Mouse (Mus musculus) ES-E14 (cell line): ENCODE measurements around the gene Cps1. TPM values are rescaled to one million over a fixed set of nuclear protein-coding genes. Genes with fewer than 3 reads are reported as not detected.

Experiments
- DNase-seq: peaks from one replicate; pipeline ENCODE4 v3.0.0-alpha.2; 2013; ENCODE audit warnings: low read depth, low spot score
- H3K27ac ChIP-seq: 2 replicates; pipeline ENCODE4 v1.5.1; 2012; ENCODE audit warnings: low read depth, mild to moderate bottlenecking, low read length, moderate library complexity, mixed read lengths; ENCODE audit not compliant: poor library complexity, insufficient read depth, severe bottlenecking
- H3K36me3 ChIP-seq: 2 replicates; pipeline ENCODE4 v1.6.1; 2012; ENCODE audit warnings: mild to moderate bottlenecking, low read length, moderate library complexity, mixed read lengths; ENCODE audit not compliant: control insufficient read depth, poor library complexity, insufficient read depth, severe bottlenecking
- H3K4me1 ChIP-seq, 2 experiments: fragments of 150-350 bp in 1 of 2; sonication (generic) in 1 of 2; 2 replicates each; pipeline ENCODE4 v1.6.1; 2012; ENCODE audit warnings: low read length in 2 of 2, mild to moderate bottlenecking in 1 of 2, mixed read lengths in 1 of 2; ENCODE audit not compliant: control insufficient read depth in 2 of 2, insufficient read depth in 2 of 2, poor library complexity in 1 of 2
- H3K4me3 ChIP-seq, 2 experiments: fragments of 150-350 bp in 1 of 2; sonication (generic) in 1 of 2; 2 replicates each; pipeline ENCODE4 v1.5.1; 2012; ENCODE audit warnings: low read length in 2 of 2, low read depth in 1 of 2, mild to moderate bottlenecking in 1 of 2, mixed read lengths in 1 of 2; ENCODE audit not compliant: insufficient read depth in 1 of 2, poor library complexity in 1 of 2, severe bottlenecking in 1 of 2
- H3K9ac ChIP-seq: 2 replicates; pipeline ENCODE4 v1.6.1; 2012; ENCODE audit warnings: low read depth, mild to moderate bottlenecking, low read length, mixed read lengths; ENCODE audit not compliant: poor library complexity, insufficient read depth, severe bottlenecking
- H3K9me3 ChIP-seq: fragments of 150-350 bp; sonication (generic); 2 replicates; pipeline ENCODE4 v1.6.1; 2012; ENCODE audit warnings: low read depth, mild to moderate bottlenecking, low read length; ENCODE audit not compliant: control insufficient read depth, insufficient read depth
- CHD2 ChIP-seq: IDR thresholded peaks from 2 replicates; pipeline ENCODE4 v1.6.1; 2014; ENCODE audit warnings: mild to moderate bottlenecking, low read depth, low read length, inconsistent platforms
- HCFC1 ChIP-seq: IDR thresholded peaks from 2 replicates; pipeline ENCODE4 v1.6.1; 2012; ENCODE audit warnings: low read length, inconsistent platforms, borderline replicate concordance; ENCODE audit not compliant: insufficient read depth
- MAFK ChIP-seq: IDR thresholded peaks from 2 replicates; pipeline ENCODE4 v1.6.1; 2014; ENCODE audit warnings: mild to moderate bottlenecking, low read depth, low read length, inconsistent platforms; ENCODE audit not compliant: insufficient read depth
- ZC3H11A ChIP-seq: IDR thresholded peaks from 2 replicates; pipeline ENCODE4 v1.6.1; 2012; ENCODE audit warnings: low read depth, mild to moderate bottlenecking, inconsistent platforms, low read length, borderline replicate concordance
- ZNF384 ChIP-seq: IDR thresholded peaks from 2 replicates; pipeline ENCODE4 v1.6.1; 2012; ENCODE audit warnings: low read depth, low read length, inconsistent platforms
- in situ Hi-C, 2 experiments: fragments of 600-800 bp; cut with MboI; formaldehyde crosslinking; loops; one replicate each; pipeline ENCODE4 v1.15.1; 2025; ENCODE audit warnings: low sequenced_read_pairs in 2 of 2, inconsistent platforms in 1 of 2; ENCODE audit not compliant: unreplicated experiment in 2 of 2
- total RNA-seq: library from RNA; depleted of rRNA; stranded (reverse); fragments of 300-350 nt; gene quantifications from 2 replicates; pipeline ENCODE4 v1.2.3, GENCODE M21; 2012

Gene Cps1
- total RNA-seq, 1 experiment, result 0.31 TPM

DNA sequence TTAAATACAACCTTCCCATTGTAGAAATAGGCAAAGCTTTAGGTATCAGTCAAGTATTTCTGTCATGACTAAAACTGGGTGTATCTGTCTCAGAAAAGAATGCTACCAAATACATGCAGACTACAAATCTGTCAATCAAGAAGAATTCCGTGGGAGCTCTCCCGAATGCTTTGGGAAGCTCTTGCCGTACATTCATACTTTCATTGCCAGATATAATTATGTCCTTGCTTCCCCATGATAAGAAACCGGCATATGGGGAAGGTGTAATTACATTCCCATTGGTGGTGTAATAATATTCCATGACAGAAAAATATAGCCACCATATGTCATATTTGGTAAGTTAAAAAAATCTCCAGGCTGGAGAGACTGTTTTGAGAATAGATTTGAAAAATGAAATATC is 44.5 kb downstream of the Cps1 start:
- Histone ChIP-seq H3K36me3 (no peaks in the 10 kb centered on the region), H3K4me1 (no peaks in the 10 kb centered on the region), H3K4me3 (no peak overlapping the region), H3K9ac (no peak overlapping the region), H3K27ac (no peak overlapping the region), H3K9me3 (no peaks in the 10 kb centered on the region)
- TF ChIP-seq ZNF384 (no peak), CHD2 (no peak), MAFK (no peak), HCFC1 (no peak), ZC3H11A (no peak)
- in situ Hi-C loops, result no loop called here
- DNase-seq, result no peak

DNA sequence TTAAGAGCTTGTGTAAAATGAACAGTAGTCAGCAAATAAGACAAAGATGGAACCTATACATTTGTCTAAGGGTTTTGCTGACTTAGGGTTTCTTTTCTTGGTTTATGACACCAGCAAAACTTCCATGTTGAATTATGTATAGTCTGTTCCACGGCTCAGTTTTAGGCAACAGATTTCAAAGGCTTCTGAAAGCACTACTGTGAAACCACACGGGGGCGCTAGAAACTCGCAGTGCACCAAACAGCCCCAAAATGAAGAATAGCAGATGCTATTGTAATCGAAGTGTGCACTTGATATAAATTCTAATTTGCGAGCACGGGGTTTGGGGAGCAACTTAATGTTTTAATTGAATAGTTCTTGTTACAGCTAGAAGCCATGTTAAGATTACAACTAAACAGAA is 58.3 kb downstream of the Cps1 start:
- DNase-seq, result peak; percentile 41
- Histone ChIP-seq H3K9me3 (no peaks in the 10 kb centered on the region), H3K9ac (no peak overlapping the region), H3K27ac (no peak overlapping the region), H3K4me3 (no peak overlapping the region), H3K36me3 (no peaks in the 10 kb centered on the region), H3K4me1 (no peaks in the 10 kb centered on the region)
- peak; percentile 72; the same call in 1 of the 2 replicates for TF ChIP-seq ZC3H11A
- TF ChIP-seq HCFC1, result no peak
- in situ Hi-C loops, result no loop called here

GRCm38 (mm10) chr1:67182201-67182600 is 59.4 kb downstream of the Cps1 start:
- no peak for DNase-seq
- no peak overlapping the region for H3K4me3 ChIP-seq
- H3K4me1 ChIP-seq, result no peaks in the 10 kb centered on the region
- TF ChIP-seq MAFK, result no peak
- no peak for TF ChIP-seq HCFC1
- no peak for TF ChIP-seq CHD2
- TF ChIP-seq ZC3H11A, result no peak
- TF ChIP-seq ZNF384, result no peak
- in situ Hi-C loops, result no loop called here
- H3K36me3 ChIP-seq, result no peaks in the 10 kb centered on the region
- H3K27ac ChIP-seq, result no peak overlapping the region
- H3K9ac ChIP-seq, result no peak overlapping the region
- no peaks in the 10 kb centered on the region for H3K9me3 ChIP-seq

- Histone ChIP-seq H3K9ac (no peak overlapping the region), H3K4me1 (no peaks in the 10 kb centered on the region), H3K4me3 (no peak overlapping the region), H3K36me3 (no peaks in the 10 kb centered on the region), H3K9me3 (no peaks in the 10 kb centered on the region), H3K27ac (no peak overlapping the region)
- no peak for DNase-seq
- in situ Hi-C loops, result no loop called here
- TF ChIP-seq ZNF384 (no peak), HCFC1 (no peak), ZC3H11A (no peak), CHD2 (no peak), MAFK (no peak)
These were observed 60.7 kb downstream of the Cps1 start for GRCm38 (mm10) chr1:67183532-67183931.

DNA sequence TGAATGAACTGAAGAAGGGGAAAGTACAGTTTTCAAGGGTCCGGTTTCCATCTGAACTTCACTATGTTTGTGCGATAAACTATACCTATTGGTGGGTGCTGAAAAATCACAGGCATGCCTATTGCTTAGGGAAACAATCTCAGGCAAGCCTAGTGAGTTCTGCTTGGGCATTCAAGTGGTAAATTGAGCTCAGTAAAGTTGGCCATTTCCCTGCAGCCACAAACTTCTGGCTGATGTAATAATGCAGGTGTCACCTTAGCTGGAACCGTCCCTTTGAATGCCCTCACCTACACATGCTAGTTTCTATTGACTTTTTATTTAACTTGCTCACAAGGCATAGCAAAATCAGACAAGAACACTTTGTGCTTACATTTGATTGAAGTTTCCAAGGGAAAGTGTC is 61.3 kb downstream of the Cps1 start:
- no peak overlapping the region for H3K4me3 ChIP-seq
- H3K9ac ChIP-seq, result no peak overlapping the region
- TF ChIP-seq ZNF384 (no peak), MAFK (no peak), HCFC1 (no peak), ZC3H11A (no peak), CHD2 (no peak)
- no peaks in the 10 kb centered on the region for H3K9me3 ChIP-seq
- no peaks in the 10 kb centered on the region for H3K36me3 ChIP-seq
- H3K27ac ChIP-seq, result no peak overlapping the region
- H3K4me1 ChIP-seq, result no peaks in the 10 kb centered on the region
- in situ Hi-C loops, result no loop called here
- DNase-seq, result no peak
